Mouse (Mus musculus): ENCODE data around the gene Olfr273. TPM values are rescaled to one million over a fixed set of nuclear protein-coding genes. Genes with fewer than 3 reads are reported as not detected.

Olfr273 gene
- not detected for polyA plus RNA-seq (2014; fragmentation: Illumina TruSeq; extraction: RNeasy Lipid Tissue Mini Kit (QIAGEN cat#74804); ENCODE audit: low read depth, low replicate concordance)

DNA sequence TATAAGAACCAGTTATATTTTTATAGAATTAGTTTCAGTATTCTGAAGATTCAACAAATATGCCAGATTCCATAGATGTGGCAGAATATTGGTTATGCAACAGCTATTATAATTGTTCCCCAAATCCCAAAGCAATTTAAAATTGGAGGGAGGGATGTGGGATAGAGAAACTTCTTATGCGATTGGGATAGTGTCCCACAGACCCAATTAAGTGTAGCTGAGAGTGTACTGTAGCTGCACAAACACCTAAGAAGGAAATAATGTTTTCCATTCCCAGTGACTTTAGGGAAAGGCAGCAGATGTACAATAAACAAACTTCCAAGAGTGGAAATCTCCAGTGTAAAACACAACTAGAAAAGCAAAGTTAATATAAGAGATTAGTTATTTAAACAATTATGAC, at the start of gene Olfr273:
TSS of gene Olfr273 (minus strand) at position 101 of the 400 bp plus-strand sequence.

DNA sequence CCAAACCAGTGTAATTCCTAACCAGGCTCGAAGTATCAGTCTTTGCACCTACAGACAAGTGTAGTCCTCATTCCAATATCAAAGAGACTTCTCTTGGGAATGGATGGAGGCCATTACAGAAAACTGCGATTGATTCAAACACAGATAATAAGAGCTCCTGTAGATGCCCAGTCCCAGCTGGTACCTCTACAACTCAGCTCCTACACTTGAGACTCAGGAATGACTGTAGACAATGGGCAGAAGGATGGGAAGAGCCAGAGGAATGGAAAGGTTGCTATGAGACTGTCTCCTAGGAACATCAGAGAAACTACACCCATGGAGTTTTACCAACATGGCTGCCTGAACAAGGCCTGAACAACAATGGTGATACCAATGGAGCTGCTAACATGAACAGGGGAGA, 44.7 kb downstream of the Olfr273 start, which contains the start of gene Olfr275:
TSS of gene Olfr275 (plus strand) at position 301 of the 400 bp plus-strand sequence.

Other genes starting within 250 kb of the Olfr273 start
- gene Olfr275, start 44.6 kb downstream of the Olfr273 start, polyA plus RNA-seq (2014; fragmentation: Illumina TruSeq; extraction: RNeasy Lipid Tissue Mini Kit (QIAGEN cat#74804); ENCODE audit: low read depth, low replicate concordance), result not detected
- gene Olfr272, start 59.9 kb upstream of the Olfr273 start, polyA plus RNA-seq (2014; fragmentation: Illumina TruSeq; extraction: RNeasy Lipid Tissue Mini Kit (QIAGEN cat#74804); ENCODE audit: low read depth, low replicate concordance), result not detected
- gene Olfr270, start 105.3 kb upstream of the Olfr273 start, polyA plus RNA-seq (2014; fragmentation: Illumina TruSeq; extraction: RNeasy Lipid Tissue Mini Kit (QIAGEN cat#74804); ENCODE audit: low read depth, low replicate concordance), result not detected
- gene Nipsnap3a, start 130.0 kb upstream of the Olfr273 start, polyA plus RNA-seq (2014; fragmentation: Illumina TruSeq; extraction: RNeasy Lipid Tissue Mini Kit (QIAGEN cat#74804); ENCODE audit: low read depth, low replicate concordance), result not detected
- 78.5 TPM for gene Nipsnap3b, start 152.6 kb upstream of the Olfr273 start, polyA plus RNA-seq (2014; fragmentation: Illumina TruSeq; extraction: RNeasy Lipid Tissue Mini Kit (QIAGEN cat#74804); ENCODE audit: low read depth, low replicate concordance)